Mouse (Mus musculus) heart, postnatal 0 days (tissue): ENCODE measurements around the gene Acyp2.

Experiments used
- CTCF ChIP-seq: IDR thresholded peaks from 2 replicates; pipeline ENCODE4 v1.5.1; 2016; ENCODE audit warnings: antibody characterized with exemption, control low read depth, low read depth
- EP300 ChIP-seq: IDR thresholded peaks from 2 replicates; pipeline ENCODE4 v1.6.1; 2016; ENCODE audit warnings: antibody characterized with exemption, low read depth

DNA sequence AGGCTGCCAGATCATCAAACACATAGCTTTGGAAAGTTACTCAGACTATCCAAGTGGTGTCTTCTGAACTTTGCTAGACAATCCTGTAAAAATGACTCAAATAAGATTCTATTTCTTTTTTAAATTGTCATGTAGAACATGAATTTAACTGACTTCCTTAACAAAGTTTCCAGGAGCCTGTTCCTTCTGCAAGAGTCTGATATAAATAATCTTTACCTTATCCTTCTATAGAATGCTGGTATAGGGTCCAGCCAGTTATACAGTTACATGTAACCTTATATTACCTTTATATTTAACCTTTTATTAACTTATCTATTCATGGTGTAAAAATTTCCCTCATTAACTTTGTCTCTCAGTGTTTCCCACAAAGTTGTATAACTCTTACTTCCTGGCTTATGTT, 36.7 kb downstream of the Acyp2 start:
- TF ChIP-seq CTCF (no peak), EP300 (no peak)
